Mouse (Mus musculus): Measurements from ENCODE around the gene Atp6v0a4. TPM values are rescaled to one million over a fixed set of nuclear protein-coding genes. Genes with fewer than 3 reads are reported as not detected.

Gene Atp6v0a4
- under 1 TPM in 1 of 2 experiments, not detected in 1; 0.34 TPM for polyA plus RNA-seq (2017; shearing (Covaris generic))

GRCm38 (mm10) chr6:38124207-38124835 is at the start of gene Atp6v0a4:
Gene Atp6v0a4 (minus strand): TSS chr6:38124586.

DNA sequence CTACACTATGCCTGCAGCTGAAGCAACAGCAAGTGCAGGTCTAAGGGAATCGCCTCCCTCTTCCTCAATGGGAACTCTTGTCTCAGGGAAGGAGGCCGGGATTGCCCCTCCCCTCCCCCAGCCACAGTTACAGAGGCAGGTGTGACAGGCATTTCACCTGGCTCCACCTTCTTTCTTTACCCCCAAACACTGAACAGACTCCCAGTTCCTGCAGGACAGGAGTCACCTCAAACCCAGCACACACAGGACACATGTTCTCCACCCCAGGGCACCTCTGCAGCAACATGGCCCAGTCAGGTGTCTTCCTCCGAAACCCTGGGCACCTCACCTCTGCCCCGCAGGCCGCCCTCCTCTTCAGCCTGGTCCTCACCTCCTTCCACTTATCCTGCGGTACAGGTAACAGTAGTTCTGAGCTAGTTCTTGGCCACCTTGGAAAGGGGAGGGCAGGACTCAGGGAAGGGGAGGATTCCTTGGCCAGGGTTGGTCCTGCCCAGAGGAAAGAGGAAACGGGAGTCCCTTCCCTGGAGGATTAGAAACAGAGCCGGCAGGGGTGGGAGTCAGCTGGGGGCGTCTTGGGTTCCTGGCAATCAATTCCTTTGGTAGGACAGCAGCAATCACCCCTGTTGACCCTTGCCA is 15.1 kb downstream of the Atp6v0a4 start, which contains the start of gene Tmem213:
Gene Tmem213 (plus strand): TSS at position 96 of the 636 bp plus-strand sequence.

DNA sequence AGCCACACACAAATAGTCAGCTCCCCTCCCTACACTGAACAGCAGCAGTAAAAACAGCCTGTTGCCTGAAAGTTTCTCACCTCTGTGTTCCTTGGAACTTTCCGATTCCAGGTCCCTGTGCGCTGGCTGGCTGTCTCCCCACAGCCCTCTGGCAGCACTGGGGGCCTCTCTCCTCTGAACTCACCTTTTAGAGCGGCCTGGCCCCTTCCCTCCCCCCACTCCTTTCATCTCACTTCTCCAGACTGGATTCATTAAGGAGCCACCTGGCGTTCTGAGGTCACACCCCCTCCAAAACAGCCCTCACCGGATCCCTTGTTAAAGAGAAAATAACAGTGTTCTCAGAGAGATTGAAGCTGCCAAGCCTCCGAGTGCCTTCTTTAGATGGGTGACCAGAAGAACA is 77.5 kb downstream of the Atp6v0a4 start, which contains the start of gene Svopl:
Gene Svopl (minus strand): TSS at position 159 of the 400 bp plus-strand sequence.

Other genes with a start within 250 kb of the Atp6v0a4 start
- under 1 TPM in 1 of 2 experiments, not detected in 1; 0.12 TPM for gene Svopl, start 77.6 kb downstream of the Atp6v0a4 start, polyA plus RNA-seq (2017; shearing (Covaris generic))
- 1 to 10 TPM in 1 of 2 experiments, not detected in 1; 2.8 TPM for gene Tmem213, start 15.3 kb downstream of the Atp6v0a4 start, polyA plus RNA-seq (2017; shearing (Covaris generic))
- 1 to 10 TPM in 1 of 2 experiments, not detected in 1; 3.8 TPM for gene D630045J12Rik, start 129.4 kb upstream of the Atp6v0a4 start, polyA plus RNA-seq (2017; shearing (Covaris generic))
- 1 to 10 TPM in 1 of 2 experiments, under 1 TPM in 1; 0.57 to 1.1 TPM for gene Zc3hav1l, start 174.7 kb upstream of the Atp6v0a4 start, polyA plus RNA-seq (2017; shearing (Covaris generic))
- gene Zc3hav1, start 230.0 kb upstream of the Atp6v0a4 start, polyA plus RNA-seq (2017; shearing (Covaris generic)), result 100 to 1,000 TPM in 1 of 2 experiments, 10 to 100 TPM in 1; 83.2 to 131 TPM